8 mouse cellular contexts compared by ENCODE assay signal in genomic region chr1:131137111-131137510, GRCm38 (mm10). TPM values are rescaled to one million over a fixed set of nuclear protein-coding genes. Genes with fewer than 3 reads are reported as not detected.
DNase-seq lines count a peak whose midpoint lies in the region; ATAC-seq and TF ChIP-seq lines count a peak whose summit lies in the region.

No protein-coding gene starts in this region.

- no peak for TF ChIP-seq EP300 in liver, embryonic 14.5 days (IDR thresholded peaks at IDR 0.05; ENCODE audit: low read depth)

- no peaks in the 10 kb centered on the region for H3K27me3 ChIP-seq in forebrain, embryonic 11.5 days (ENCODE audit: control insufficient read depth, insufficient read depth, low read length)
- no peaks in the 10 kb centered on the region for H3K27me3 ChIP-seq in liver, embryonic 14.5 days (ENCODE audit: control insufficient read depth, insufficient read depth, low read length)

- H3K4me2 ChIP-seq in forebrain, embryonic 11.5 days (ENCODE audit: low read depth, low read length, severe bottlenecking), result peak overlapping the region; percentile 74
- peak overlapping the region; percentile 92 for H3K4me2 ChIP-seq in liver, embryonic 14.5 days (ENCODE audit: low read depth)

- H3K9ac ChIP-seq in forebrain, embryonic 11.5 days (ENCODE audit: low read length), result peak overlapping the region; percentile 50
- H3K9ac ChIP-seq in liver, embryonic 14.5 days (replicated peaks), result peak overlapping the region; percentile 93

- H3K9me3 ChIP-seq in forebrain, embryonic 11.5 days (ENCODE audit: control insufficient read depth, low read length), result no peaks in the 10 kb centered on the region
- H3K9me3 ChIP-seq in liver, embryonic 14.5 days (ENCODE audit: control insufficient read depth, low read length), result no peaks in the 10 kb centered on the region

- peak; percentile 14; the same call in 1 of the 2 replicates for ATAC-seq in frontal cortex, adult (ENCODE audit: low TSS enrichment)
- ATAC-seq in forebrain, embryonic 11.5 days (replicated peaks; ENCODE audit: low FRiP score), result no peak
- no peak for ATAC-seq in liver, embryonic 14.5 days (ENCODE audit: insufficient read depth)

- no peaks in the 10 kb centered on the region for H3K36me3 ChIP-seq in forebrain, embryonic 11.5 days (ENCODE audit: control insufficient read depth, insufficient read depth, low read length)
- H3K36me3 ChIP-seq in liver, embryonic 14.5 days (replicated peaks; ENCODE audit: control insufficient read depth, insufficient read depth, low read depth), result peaks cover 23% of the 10 kb centered on the region

- 10% methylated on average over 5 of the region's 5 CpGs for WGBS in forebrain, embryonic 11.5 days
- 11% methylated on average over 5 of the region's 5 CpGs for WGBS in liver, embryonic 14.5 days (ENCODE audit: insufficient replicate concordance)

- peaks cover 17% of the 10 kb centered on the region for H3K4me1 ChIP-seq in forebrain, embryonic 11.5 days (replicated peaks; ENCODE audit: control insufficient read depth, insufficient read depth, low read length)
- peaks cover 18 to 25% of the 10 kb centered on the region in 2 experiments for H3K4me1 ChIP-seq in liver, embryonic 14.5 days (replicated peaks; ENCODE audit: control insufficient read depth in 2 of 2, insufficient read depth in 2 of 2, low read length in 1 of 2)

- TF ChIP-seq CTCF in liver, embryonic 14.5 days (IDR thresholded peaks at IDR 0.05; ENCODE audit: low read depth), result no peak

- H3K27ac ChIP-seq in forebrain, embryonic 11.5 days (ENCODE audit: low read depth, low read length), result no peak overlapping the region
- H3K27ac ChIP-seq in liver, embryonic 14.5 days, result peak overlapping the region; percentile 88

- no peak for DNase-seq in frontal cortex, postnatal 25 days (ENCODE audit: low spot score in 2 of 2)
- DNase-seq in A20 (ENCODE audit: low read depth, low spot score), result peak; percentile 68
- DNase-seq in forebrain, embryonic 11.5 days (ENCODE audit: low spot score), result peak; percentile 39
- no peak for DNase-seq in liver, embryonic 14.5 days (ENCODE audit: low read depth in 3 of 3, low spot score in 3 of 3)
- no peak for DNase-seq in gastrocnemius, adult 18-20 months (ENCODE audit: low spot score)
- DNase-seq in thymus, postnatal 25 days, result no peak
- no peak for DNase-seq in right cerebral cortex, postnatal 10 days (ENCODE audit: low spot score in 2 of 2)

- H3K4me3 ChIP-seq in forebrain, embryonic 11.5 days (ENCODE audit: low read depth, low read length), result peak overlapping the region; percentile 77
- peak overlapping the region; percentile 74 to 77 for H3K4me3 ChIP-seq in liver, embryonic 14.5 days (ENCODE audit: insufficient read depth in 1 of 2, low read depth in 2 of 2, low read length in 2 of 2)

RNA-seq across cellular contexts. Expression of gene Dyrk3, which starts 1.0 kb away (rescaled TPM):
- 17.1 and 20.8 TPM in 2 replicates for polyA plus RNA-seq in forebrain, embryonic 11.5 days (2014; fragmentation: Nextera tagmentation; extraction: Ambion mirVana)
- 8.5 and 10.6 TPM in 2 replicates for polyA plus RNA-seq in liver, embryonic 14.5 days (2012; rRNA removed)
- polyA plus RNA-seq in liver, embryonic 14.5 days (2014; fragmentation: Nextera tagmentation; extraction: Ambion mirVana), result 14.3 and 14.9 TPM in 2 replicates
- total RNA-seq in gastrocnemius, adult 18-20 months (2021), result not detected

RNA-seq across cellular contexts. Expression of gene Eif2d, which starts 15.9 kb away (rescaled TPM):
- polyA plus RNA-seq in forebrain, embryonic 11.5 days (2014; fragmentation: Nextera tagmentation; extraction: Ambion mirVana), result 61.8 and 68.5 TPM in 2 replicates
- 15.8 and 19.0 TPM in 2 replicates for polyA plus RNA-seq in liver, embryonic 14.5 days (2012; rRNA removed)
- 29.2 and 30.1 TPM in 2 replicates for polyA plus RNA-seq in liver, embryonic 14.5 days (2014; fragmentation: Nextera tagmentation; extraction: Ambion mirVana)
- total RNA-seq in gastrocnemius, adult 18-20 months (2021), result 10 to 100 TPM; 25.8 to 28.9 TPM

RNA-seq across cellular contexts. Expression of gene Mapkapk2, which starts 39.5 kb away (rescaled TPM):
- 52.3 and 57.8 TPM in 2 replicates for polyA plus RNA-seq in forebrain, embryonic 11.5 days (2014; fragmentation: Nextera tagmentation; extraction: Ambion mirVana)
- polyA plus RNA-seq in liver, embryonic 14.5 days (2012; rRNA removed), result 10.3 and 12.9 TPM in 2 replicates
- polyA plus RNA-seq in liver, embryonic 14.5 days (2014; fragmentation: Nextera tagmentation; extraction: Ambion mirVana), result 12.8 and 13.6 TPM in 2 replicates
- 100 to 1,000 TPM; 217 to 250 TPM for total RNA-seq in gastrocnemius, adult 18-20 months (2021)

Comparison
In these comparisons a context has a peak if more than half of its experiments do, and no peak if none do; other contexts are left out.
1. DNase-seq: peak in A20 (single experiment) and forebrain, embryonic 11.5 days (single experiment); none in frontal cortex, postnatal 25 days (0 of 2), liver, embryonic 14.5 days (0 of 3), gastrocnemius, adult 18-20 months (single experiment), thymus, postnatal 25 days (single experiment) and right cerebral cortex, postnatal 10 days (0 of 2).